Mouse (Mus musculus): Measurements from ENCODE around the gene Jade1. TPM values are rescaled to one million over a fixed set of nuclear protein-coding genes. Genes with fewer than 3 reads are reported as not detected.

The Jade1 gene
- polyA plus RNA-seq (2015; fragmentation: Nextera tagmentation; extraction: Ambion mirVana) = 17.6 and 19.3 TPM in 2 replicates

DNA sequence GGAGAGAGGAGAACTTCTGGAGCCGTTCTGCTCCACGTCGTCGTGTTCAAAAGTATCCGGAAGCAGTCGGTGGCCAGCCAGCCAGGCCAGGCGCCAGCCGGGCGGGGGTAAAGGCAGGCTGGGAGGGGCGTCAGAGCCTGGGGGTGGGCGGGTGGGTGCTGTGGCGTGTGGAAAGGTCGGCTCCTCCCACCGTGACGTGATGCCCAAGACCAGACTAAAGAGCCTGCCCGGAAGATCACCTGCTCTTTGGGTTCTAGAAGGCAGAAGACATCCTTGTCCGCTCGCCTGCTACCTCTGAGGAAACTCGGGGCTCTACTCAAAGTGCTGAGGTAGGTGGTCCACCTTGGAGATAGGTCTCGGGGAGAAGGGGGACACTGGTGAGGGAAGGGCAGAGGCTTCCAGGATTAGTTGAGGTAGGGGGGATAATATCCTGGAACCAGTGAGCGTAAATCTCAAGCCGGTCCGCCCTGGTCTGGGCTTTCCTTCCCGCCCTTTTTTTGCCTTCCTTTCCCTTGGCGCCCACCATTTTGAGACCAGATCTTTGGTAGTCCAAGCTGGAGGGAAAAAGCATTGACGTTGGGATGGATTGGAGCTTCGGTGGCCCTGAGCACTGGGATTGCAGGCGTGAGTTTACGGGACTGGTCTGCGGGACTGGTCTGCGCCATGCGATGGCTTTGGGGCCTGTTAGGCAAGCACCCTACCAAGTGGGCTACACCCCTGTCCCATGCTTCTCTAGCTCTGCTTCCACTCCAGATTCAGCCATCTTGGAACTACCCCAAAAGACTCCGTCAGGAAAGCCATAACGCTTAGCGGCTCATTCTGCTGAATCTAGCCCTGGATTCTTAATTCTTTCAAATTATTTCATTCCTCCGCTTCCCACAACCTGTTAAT, at the start of gene Jade1:
Jade1 (plus strand) TSS at position 241 of the 891 bp plus-strand sequence.

Other genes starting within 250 kb of the Jade1 start
- 19.5 and 19.7 TPM in 2 replicates for gene Sclt1, start 186.8 kb downstream of the Jade1 start, polyA plus RNA-seq (2015; fragmentation: Nextera tagmentation; extraction: Ambion mirVana)
- gene D3Ertd751e, start 186.9 kb downstream of the Jade1 start, polyA plus RNA-seq (2015; fragmentation: Nextera tagmentation; extraction: Ambion mirVana) = 10.3 and 13.4 TPM in 2 replicates

Measured in neural tube, postnatal 0 days (tissue).